Mouse (Mus musculus): ENCODE measurements around the gene Fam89b. TPM values are rescaled to one million over a fixed set of nuclear protein-coding genes. Genes with fewer than 3 reads are reported as not detected.
A peak's percentile ranks its signal among the peaks of the same experiment; 100 is the strongest.

The Fam89b gene
- polyA plus RNA-seq, 1 experiment from 2014 or later, result 98.4 TPM

GRCm38 (mm10) chr19:5728631-5729443 is 616 bp downstream of the Fam89b start:
- WGBS, result 8% methylated on average over 37 of the region's 37 CpGs
- Histone ChIP-seq H3K9me3 (ENCODE audit: control insufficient read depth, low read depth, low read length) (no peaks in the 10 kb centered on the region), H3K27me3 (ENCODE audit: control insufficient read depth, insufficient read depth, low read length) (no peaks in the 10 kb centered on the region), H3K4me1 (ENCODE audit: control insufficient read depth, insufficient read depth, low read length) (peaks cover 45% of the 10 kb centered on the region), H3K4me2 (replicated peaks; ENCODE audit: low read depth, low read length) (peak overlapping the region; percentile 96), H3K4me3 (ENCODE audit: low read depth, low read length) (peak overlapping the region; percentile 73), H3K27ac (ENCODE audit: low read length) (peak overlapping the region; percentile 82), H3K9ac (replicated peaks; ENCODE audit: low read depth, low read length) (peak overlapping the region; percentile 91), H3K36me3 (ENCODE audit: control insufficient read depth, insufficient read depth, low read length) (peaks cover 3% of the 10 kb centered on the region; the same call in 1 of the 2 replicates)
- ATAC-seq (ENCODE audit: insufficient number of reproducible peaks, insufficient read depth, low FRiP score, low read depth), result 0 out of 2 replicates have a peak, but pooled peaks have one; percentile 1

- H3K4me2 ChIP-seq (replicated peaks; ENCODE audit: low read depth, low read length), result peak overlapping the region; percentile 96
- H3K4me1 ChIP-seq (ENCODE audit: control insufficient read depth, insufficient read depth, low read length), result peaks cover 48% of the 10 kb centered on the region
- peak overlapping the region; percentile 91; the same call in 1 of the 2 replicates for H3K9ac ChIP-seq (replicated peaks; ENCODE audit: low read depth, low read length)
- H3K4me3 ChIP-seq (ENCODE audit: low read depth, low read length), result peak overlapping the region; percentile 73
- no peaks in the 10 kb centered on the region for H3K27me3 ChIP-seq (ENCODE audit: control insufficient read depth, insufficient read depth, low read length)
- no peaks in the 10 kb centered on the region for H3K9me3 ChIP-seq (ENCODE audit: control insufficient read depth, low read depth, low read length)
- peaks cover 6% of the 10 kb centered on the region; the same call in 1 of the 2 replicates for H3K36me3 ChIP-seq (ENCODE audit: control insufficient read depth, insufficient read depth, low read length)
- peak overlapping the region; percentile 48; the same call in 1 of the 2 replicates for H3K27ac ChIP-seq (ENCODE audit: low read length)
- 2% methylated on average over 14 of the region's 14 CpGs for WGBS
- ATAC-seq (ENCODE audit: insufficient number of reproducible peaks, insufficient read depth, low FRiP score, low read depth), result no peak
These were observed 1.8 kb downstream of the Fam89b start for GRCm38 (mm10) chr19:5727701-5728100.

GRCm38 (mm10) chr19:5726961-5727578 is 2.4 kb downstream of the Fam89b start:
- no peaks in the 10 kb centered on the region for H3K27me3 ChIP-seq (ENCODE audit: control insufficient read depth, insufficient read depth, low read length)
- H3K9me3 ChIP-seq (ENCODE audit: control insufficient read depth, low read depth, low read length), result no peaks in the 10 kb centered on the region
- no peak for ATAC-seq (ENCODE audit: insufficient number of reproducible peaks, insufficient read depth, low FRiP score, low read depth)
- H3K9ac ChIP-seq (replicated peaks; ENCODE audit: low read depth, low read length), result 0 out of 2 replicates have a peak overlapping the region, but pooled peaks have one; percentile 91
- peak overlapping the region; percentile 48; the same call in 1 of the 2 replicates for H3K27ac ChIP-seq (ENCODE audit: low read length)
- peaks cover 48% of the 10 kb centered on the region for H3K4me1 ChIP-seq (ENCODE audit: control insufficient read depth, insufficient read depth, low read length)
- WGBS, result 72% methylated on average over 15 of the region's 15 CpGs
- H3K36me3 ChIP-seq (ENCODE audit: control insufficient read depth, insufficient read depth, low read length), result peaks cover 11% of the 10 kb centered on the region; the same call in 1 of the 2 replicates
- H3K4me3 ChIP-seq (ENCODE audit: low read depth, low read length), result peak overlapping the region; percentile 73
- peak overlapping the region; percentile 96 for H3K4me2 ChIP-seq (replicated peaks; ENCODE audit: low read depth, low read length)

GRCm38 (mm10) chr19:5725767-5726515 is 3.5 kb downstream of the Fam89b start, which contains the start of gene Ehbp1l1:
Gene Ehbp1l1 (minus strand): TSS chr19:5726317.
- Histone ChIP-seq H3K9ac (replicated peaks; ENCODE audit: low read depth, low read length) (peak within 1 kb of the TSS; percentile 77), H3K4me3 (ENCODE audit: low read depth, low read length) (peak within 1 kb of the TSS; percentile 73), H3K27ac (ENCODE audit: low read length) (peak within 1 kb of the TSS; percentile 73), H3K9me3 (ENCODE audit: control insufficient read depth, low read depth, low read length) (no peaks in the 10 kb centered on the region), H3K27me3 (ENCODE audit: control insufficient read depth, insufficient read depth, low read length) (no peaks in the 10 kb centered on the region), H3K4me2 (replicated peaks; ENCODE audit: low read depth, low read length) (peak within 1 kb of the TSS; percentile 96), H3K36me3 (ENCODE audit: control insufficient read depth, insufficient read depth, low read length) (peaks cover 17% of the 10 kb centered on the region), H3K4me1 (ENCODE audit: control insufficient read depth, insufficient read depth, low read length) (peaks cover 46% of the 10 kb centered on the region)
- WGBS, result 13% methylated on average over 40 of the region's 49 CpGs
- 0 out of 2 replicates have a peak, but pooled peaks have one; percentile 14 for ATAC-seq (ENCODE audit: insufficient number of reproducible peaks, insufficient read depth, low FRiP score, low read depth)

- peaks cover 40% of the 10 kb centered on the region for H3K4me1 ChIP-seq (ENCODE audit: control insufficient read depth, insufficient read depth, low read length)
- WGBS, result 57% methylated on average over 12 of the region's 12 CpGs
- no peak for ATAC-seq (ENCODE audit: insufficient number of reproducible peaks, insufficient read depth, low FRiP score, low read depth)
- H3K27ac ChIP-seq (ENCODE audit: low read length), result peak overlapping the region; percentile 73
- H3K4me3 ChIP-seq (ENCODE audit: low read depth, low read length), result peak overlapping the region; percentile 50
- peak overlapping the region; percentile 96 for H3K4me2 ChIP-seq (replicated peaks; ENCODE audit: low read depth, low read length)
- no peaks in the 10 kb centered on the region for H3K9me3 ChIP-seq (ENCODE audit: control insufficient read depth, low read depth, low read length)
- H3K9ac ChIP-seq (replicated peaks; ENCODE audit: low read depth, low read length), result peak overlapping the region; percentile 77
- H3K36me3 ChIP-seq (ENCODE audit: control insufficient read depth, insufficient read depth, low read length), result peaks cover 25% of the 10 kb centered on the region
- H3K27me3 ChIP-seq (ENCODE audit: control insufficient read depth, insufficient read depth, low read length), result no peaks in the 10 kb centered on the region
These were observed 4.3 kb downstream of the Fam89b start for GRCm38 (mm10) chr19:5725029-5725707.

GRCm38 (mm10) chr19:5724549-5724941 is 4.9 kb downstream of the Fam89b start:
- no peak; the same call in 1 of the 2 replicates for ATAC-seq (ENCODE audit: insufficient number of reproducible peaks, insufficient read depth, low FRiP score, low read depth)
- peak overlapping the region; percentile 77 for H3K9ac ChIP-seq (replicated peaks; ENCODE audit: low read depth, low read length)
- peak overlapping the region; percentile 73 for H3K27ac ChIP-seq (ENCODE audit: low read length)
- H3K4me3 ChIP-seq (ENCODE audit: low read depth, low read length), result peak overlapping the region; percentile 50
- no peaks in the 10 kb centered on the region for H3K27me3 ChIP-seq (ENCODE audit: control insufficient read depth, insufficient read depth, low read length)
- H3K4me1 ChIP-seq (ENCODE audit: control insufficient read depth, insufficient read depth, low read length), result peaks cover 35% of the 10 kb centered on the region
- H3K9me3 ChIP-seq (ENCODE audit: control insufficient read depth, low read depth, low read length), result no peaks in the 10 kb centered on the region
- 63% methylated on average over 7 of the region's 7 CpGs for WGBS
- H3K4me2 ChIP-seq (replicated peaks; ENCODE audit: low read depth, low read length), result peak overlapping the region; percentile 96
- peaks cover 31% of the 10 kb centered on the region for H3K36me3 ChIP-seq (ENCODE audit: control insufficient read depth, insufficient read depth, low read length)

- WGBS, result 62% methylated on average over 4 of the region's 4 CpGs
- Histone ChIP-seq H3K4me1 (ENCODE audit: control insufficient read depth, insufficient read depth, low read length) (peaks cover 35% of the 10 kb centered on the region), H3K9ac (replicated peaks; ENCODE audit: low read depth, low read length) (no peak overlapping the region), H3K36me3 (ENCODE audit: control insufficient read depth, insufficient read depth, low read length) (peaks cover 35% of the 10 kb centered on the region), H3K9me3 (ENCODE audit: control insufficient read depth, low read depth, low read length) (no peaks in the 10 kb centered on the region), H3K27ac (ENCODE audit: low read length) (peak overlapping the region; percentile 48; the same call in 1 of the 2 replicates), H3K4me3 (ENCODE audit: low read depth, low read length) (peak overlapping the region; percentile 50; the same call in 1 of the 2 replicates), H3K27me3 (ENCODE audit: control insufficient read depth, insufficient read depth, low read length) (no peaks in the 10 kb centered on the region), H3K4me2 (replicated peaks; ENCODE audit: low read depth, low read length) (peak overlapping the region; percentile 96)
- no peak for ATAC-seq (ENCODE audit: insufficient number of reproducible peaks, insufficient read depth, low FRiP score, low read depth)
These were observed 5.4 kb downstream of the Fam89b start for GRCm38 (mm10) chr19:5723934-5724548.

All from stomach, embryonic 14.5 days (tissue).